Mouse (Mus musculus) myocyte (in vitro differentiated cells): ENCODE measurements around the gene Polr3gl.

Source experiments
- MAX ChIP-seq: IDR thresholded peaks from one replicate; pipeline ENCODE4 v1.6.1; 2011; ENCODE audit warnings: low read depth, mild to moderate bottlenecking, control low read depth
- POLR2A ChIP-seq: IDR thresholded peaks from one replicate; pipeline ENCODE4 v1.6.1; 2011; ENCODE audit warnings: low read depth, mild to moderate bottlenecking, control low read depth, moderate library complexity; ENCODE audit not compliant: insufficient read length
- TCF12 ChIP-seq: IDR thresholded peaks from one replicate; pipeline ENCODE4 v1.6.1; 2011; ENCODE audit warnings: mild to moderate bottlenecking, control low read depth; ENCODE audit not compliant: poor library complexity, insufficient read depth, severe bottlenecking
- USF1 ChIP-seq: IDR thresholded peaks from one replicate; pipeline ENCODE4 v1.6.1; 2011; ENCODE audit warnings: low read depth, mild to moderate bottlenecking, control low read depth, moderate library complexity

- TF ChIP-seq POLR2A (no peak), USF1 (no peak), TCF12 (no peak), MAX (no peak)
Observed at GRCm38 (mm10) chr3:96590657-96591056, 3.3 kb downstream of the Polr3gl start.
